Mouse (Mus musculus): Measurements from ENCODE around the gene Nme2. TPM values are rescaled to one million over a fixed set of nuclear protein-coding genes. Genes with fewer than 3 reads are reported as not detected.
"Not testable (repeated sequence)": the region's sequence is repeated elsewhere in the genome, so short reads cannot be mapped to it uniquely, and the experiment has no call there.

Nme2 gene
- total and polyA plus RNA-seq, 3 experiments, result 193 to 505 (median 351) TPM

GRCm38 (mm10) chr11:93967381-93967780 lies 11.3 kb upstream of the Nme2 start:
- DNase-seq, result no peak

GRCm38 (mm10) chr11:93965391-93965790 lies 9.3 kb upstream of the Nme2 start:
- no peak for DNase-seq

- no peak for DNase-seq
Observed at GRCm38 (mm10) chr11:93963013-93963412, 7.0 kb upstream of the Nme2 start.

DNA sequence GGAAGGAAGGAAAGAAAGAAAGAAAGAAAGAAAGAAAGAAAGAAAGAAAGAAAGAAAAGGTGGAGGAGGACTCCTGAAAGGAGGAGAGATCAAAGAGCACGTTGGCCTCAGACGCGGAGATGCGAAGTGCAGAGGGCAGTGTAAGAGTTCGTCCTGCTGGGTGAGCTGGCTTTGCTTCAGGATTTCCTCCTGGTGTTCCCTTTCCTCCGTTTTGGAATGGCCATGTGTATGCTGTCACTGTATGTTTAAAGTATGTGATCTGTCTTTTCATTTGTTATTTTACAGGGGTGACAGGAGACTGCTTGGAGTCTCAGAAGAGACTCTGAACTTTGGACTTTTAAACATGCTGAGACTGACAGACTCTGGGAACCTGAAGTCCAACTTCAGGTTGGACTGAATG lies 5.4 kb upstream of the Nme2 start:
- no peak for DNase-seq

DNA sequence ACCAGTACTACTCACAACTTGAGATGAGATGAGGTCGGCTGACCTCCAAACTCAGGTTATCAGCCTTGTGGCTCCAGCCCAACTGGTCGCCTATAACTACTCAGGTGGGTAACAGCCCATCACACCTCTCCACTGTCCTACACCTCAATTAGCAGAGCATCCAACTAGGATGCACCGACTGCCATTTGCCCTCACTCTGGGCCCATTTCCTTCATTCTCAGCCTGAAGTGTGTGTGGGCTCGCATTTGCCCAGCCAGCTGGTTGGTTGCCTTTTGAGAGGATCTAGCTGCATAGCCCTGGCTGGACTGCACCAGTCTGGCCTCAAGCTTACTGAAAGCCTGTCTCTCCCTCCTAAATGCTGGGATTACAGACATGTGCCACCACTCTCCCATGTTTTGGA lies 1.7 kb upstream of the Nme2 start:
- DNase-seq, result no peak

GRCm38 (mm10) chr11:93957031-93957555 lies 1.0 kb upstream of the Nme2 start:
- DNase-seq, result peak; percentile 20

DNA sequence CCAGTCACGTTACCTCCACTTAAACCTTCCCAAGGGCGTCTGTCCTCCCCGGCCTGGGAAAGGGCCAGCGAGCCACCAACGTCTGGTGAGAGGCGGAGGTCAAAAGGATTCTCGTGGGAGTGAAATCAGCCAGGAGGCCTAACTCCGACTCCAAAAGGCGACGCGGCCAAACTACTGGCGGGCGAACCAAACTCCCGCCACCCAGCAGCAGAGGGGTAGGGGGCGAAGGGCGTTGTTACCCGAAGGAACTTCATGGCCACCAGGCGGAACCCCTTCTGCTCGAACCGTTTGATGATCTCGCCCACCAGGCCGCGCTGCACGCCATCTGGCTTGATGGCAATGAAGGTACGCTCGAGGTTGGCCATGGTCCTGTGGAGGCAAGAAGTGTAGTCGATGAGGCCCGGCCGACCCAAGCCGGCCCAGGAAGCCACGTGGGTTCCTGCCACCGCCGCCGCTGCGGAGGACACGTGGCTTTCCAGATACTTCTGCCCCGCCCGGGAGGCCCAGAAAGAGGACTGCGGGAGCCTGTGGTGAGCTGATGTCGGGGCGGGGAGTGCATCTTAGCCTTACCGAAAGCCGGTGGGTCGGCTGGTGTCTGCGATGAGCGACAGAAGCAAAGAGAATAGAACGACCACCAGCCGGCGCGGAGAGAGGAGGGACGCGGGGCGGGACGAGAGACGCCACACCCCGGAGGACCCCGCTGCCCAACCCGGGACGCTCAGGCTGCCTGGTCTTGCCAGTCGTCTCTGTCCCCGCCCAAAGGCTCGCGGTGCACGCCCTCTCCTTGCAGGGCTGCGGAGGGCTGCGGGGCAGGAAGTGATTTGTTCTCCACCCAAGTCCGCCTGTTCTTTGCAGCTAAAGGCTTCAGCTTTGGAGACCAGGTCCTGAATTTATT lies 556 bp downstream of the Nme2 start:
- peak; percentile 97 for DNase-seq

GRCm38 (mm10) chr11:93954738-93955255 lies 1.3 kb downstream of the Nme2 start:
- no peak for DNase-seq

DNA sequence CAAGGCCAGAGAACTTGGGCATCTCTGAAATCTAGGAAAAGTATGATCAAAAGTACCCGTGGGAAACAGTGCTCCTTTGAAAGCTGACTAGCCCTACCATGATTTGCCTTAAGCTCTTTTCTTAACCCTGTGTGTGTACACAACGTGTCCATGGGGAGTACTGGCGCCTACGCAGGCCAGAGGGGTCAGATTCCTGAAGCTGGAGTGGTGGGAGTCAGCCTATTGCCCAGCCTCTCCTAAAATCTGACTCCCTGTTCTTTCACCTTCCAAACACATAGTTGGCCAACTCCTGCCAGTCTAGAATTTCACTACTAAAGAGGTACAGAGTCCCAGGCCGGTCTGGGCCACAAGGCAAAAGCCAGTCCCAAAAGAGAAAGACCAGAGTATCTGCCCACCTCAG lies 3.7 kb downstream of the Nme2 start:
- DNase-seq, result no peak

GRCm38 (mm10) chr11:93950045-93950444 lies 6.0 kb downstream of the Nme2 start:
- DNase-seq, result no peak

GRCm38 (mm10) chr11:93948887-93949567 lies 7.0 kb downstream of the Nme2 start:
- DNase-seq, result no peak

DNA sequence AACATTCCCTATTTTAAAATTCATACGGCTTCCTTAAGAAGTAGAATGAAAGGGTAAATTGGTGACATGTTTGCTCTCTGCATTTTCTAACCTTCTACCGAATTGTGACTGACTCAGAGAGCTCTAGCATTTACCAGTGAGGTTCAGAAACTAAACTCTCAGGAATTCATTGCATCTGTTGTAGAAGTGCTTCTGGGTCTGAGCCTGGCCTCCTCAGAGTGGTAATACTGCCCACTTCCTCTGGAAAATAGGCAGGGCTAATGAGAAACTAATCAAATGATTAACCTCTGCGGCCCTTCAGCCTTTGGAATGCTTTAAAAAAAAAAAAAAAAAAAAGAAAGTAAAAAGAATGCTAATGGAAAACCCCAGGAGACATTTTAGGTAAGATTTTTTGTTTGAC lies 11.1 kb downstream of the Nme2 start:
- no peak for DNase-seq

- no peak for DNase-seq
Observed at GRCm38 (mm10) chr11:93940906-93941305, 15.2 kb downstream of the Nme2 start.

- DNase-seq, result no peak
Observed at GRCm38 (mm10) chr11:93929106-93929505, 27.0 kb downstream of the Nme2 start.

GRCm38 (mm10) chr11:93915019-93915418 lies 41.0 kb downstream of the Nme2 start:
- not testable (repeated sequence) for DNase-seq

DNA sequence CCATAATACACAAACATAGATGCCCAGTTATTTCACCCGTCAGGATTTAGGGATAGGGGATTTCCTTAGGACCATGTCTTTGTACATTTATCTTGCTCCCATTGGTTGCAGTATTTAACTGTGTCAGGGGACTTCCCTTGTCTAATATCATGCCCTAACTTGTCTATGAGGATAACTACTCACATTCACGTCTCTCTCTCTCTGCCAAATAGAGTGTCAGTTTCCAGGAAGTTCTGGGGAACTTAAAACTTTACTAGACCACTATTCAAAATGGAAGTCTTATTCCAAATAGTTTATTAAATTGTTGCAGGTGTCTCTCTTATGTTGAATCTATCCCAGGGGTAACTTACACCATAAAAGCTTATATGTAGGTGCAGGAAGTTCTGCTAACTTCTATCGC lies 44.5 kb downstream of the Nme2 start:
- no peak for DNase-seq

DNA sequence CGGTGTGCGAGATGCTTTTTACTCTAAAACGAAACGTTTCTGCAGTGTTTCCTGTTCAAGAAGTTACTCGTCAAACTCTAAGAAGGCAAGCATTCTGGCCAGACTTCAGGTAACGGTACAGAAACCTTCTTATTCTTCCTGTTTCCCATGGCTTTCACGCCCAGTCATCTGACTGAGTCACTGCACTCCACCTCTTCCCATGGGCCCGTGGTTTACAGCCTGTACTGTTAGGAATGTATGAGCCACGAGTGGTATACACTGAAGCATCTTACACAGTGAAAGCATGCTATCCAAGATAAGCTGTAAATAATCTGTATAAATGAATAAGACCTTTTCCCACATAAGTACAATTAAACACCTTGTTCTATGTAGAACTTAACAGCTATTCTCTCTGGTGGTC lies 47.2 kb downstream of the Nme2 start:
- no peak for DNase-seq

- DNase-seq, result no peak
Observed at GRCm38 (mm10) chr11:93907839-93908238, 48.2 kb downstream of the Nme2 start.

- DNase-seq, result no peak
Observed at GRCm38 (mm10) chr11:93906834-93907233, 49.2 kb downstream of the Nme2 start.
